Mouse (Mus musculus): ENCODE measurements around the gene Ugt1a2.

DNA sequence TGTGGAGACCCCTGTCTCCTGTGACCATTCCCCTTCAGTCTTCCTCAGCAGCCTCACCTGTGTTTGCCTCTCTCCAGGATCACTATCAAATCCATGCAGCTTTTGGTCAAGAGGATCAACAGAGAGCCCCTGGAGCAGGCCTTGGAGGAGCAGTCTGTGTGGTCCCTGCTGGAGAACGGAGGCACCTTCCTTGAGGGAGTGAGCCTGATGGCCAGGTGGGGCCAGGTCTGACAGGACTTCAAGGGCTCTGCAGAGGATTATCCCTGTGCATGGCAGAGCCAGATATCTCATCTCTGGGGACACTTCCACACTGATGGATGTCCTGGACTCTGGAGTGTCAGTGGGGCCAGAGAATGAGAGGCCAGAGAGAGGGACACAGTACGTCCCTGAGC is 55.1 kb downstream of the Ugt1a2 start:
- TF ChIP-seq CTCF (IDR thresholded peaks at IDR 0.05; ENCODE audit: low read depth) (no peak), EP300 (IDR thresholded peaks at IDR 0.05; ENCODE audit: low read depth) (no peak)

Measured in liver, postnatal 0 days (tissue).